Mouse (Mus musculus) frontal cortex, adult (tissue): ENCODE measurements around the gene Zfp846.
"Not testable (repeated sequence)": the region's sequence is repeated elsewhere in the genome, so short reads cannot be mapped to it uniquely, and the experiment has no call there.

Experiments
- ATAC-seq: cut with Nextera tagmentation; 2 replicates; pipeline ENCODE4 v1.9.2; 2017; ENCODE audit warnings: mild to moderate bottlenecking, moderate library complexity, mixed read lengths; ENCODE audit not compliant: low TSS enrichment

Gene Zfp846

GRCm38 (mm10) chr9:20581175-20581634, at the start of gene Zfp846:
Zfp846 (plus strand) TSS chr9:20581291.
- ATAC-seq = peak; percentile 99

DNA sequence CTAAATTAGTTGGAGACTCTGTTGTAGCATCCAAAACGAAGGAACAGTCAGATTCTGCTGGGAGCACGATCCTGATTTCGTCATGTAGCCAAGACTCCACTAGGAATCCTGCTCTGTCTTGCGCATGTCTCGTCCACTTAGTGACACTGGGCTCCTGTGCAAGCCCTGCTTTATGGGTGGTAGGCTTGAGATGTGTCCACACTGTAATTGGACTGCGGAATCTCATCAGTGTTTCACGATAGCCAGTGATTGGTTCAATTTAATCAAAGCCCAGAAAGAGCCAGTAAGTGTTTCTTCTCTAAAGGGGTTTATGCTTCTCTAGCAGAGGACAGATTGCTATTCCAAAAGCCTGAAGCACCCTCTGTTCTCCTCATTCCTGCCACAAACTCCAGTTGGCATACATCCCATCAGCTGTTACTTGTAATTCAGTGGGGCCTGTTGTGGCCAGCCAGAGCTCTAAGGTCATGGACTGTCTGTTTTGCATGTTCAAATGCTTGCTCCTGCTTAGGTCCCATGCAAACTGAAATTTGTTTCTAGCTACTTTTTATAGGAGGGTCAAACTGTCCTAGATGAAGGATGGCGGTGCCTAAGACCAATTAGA, 46.7 kb upstream of the Zfp846 start:
- no peak for ATAC-seq

- no peak for ATAC-seq
These were observed 44.5 kb upstream of the Zfp846 start for GRCm38 (mm10) chr9:20536598-20536997.

GRCm38 (mm10) chr9:20543496-20543895, 37.6 kb upstream of the Zfp846 start:
- ATAC-seq = no peak

DNA sequence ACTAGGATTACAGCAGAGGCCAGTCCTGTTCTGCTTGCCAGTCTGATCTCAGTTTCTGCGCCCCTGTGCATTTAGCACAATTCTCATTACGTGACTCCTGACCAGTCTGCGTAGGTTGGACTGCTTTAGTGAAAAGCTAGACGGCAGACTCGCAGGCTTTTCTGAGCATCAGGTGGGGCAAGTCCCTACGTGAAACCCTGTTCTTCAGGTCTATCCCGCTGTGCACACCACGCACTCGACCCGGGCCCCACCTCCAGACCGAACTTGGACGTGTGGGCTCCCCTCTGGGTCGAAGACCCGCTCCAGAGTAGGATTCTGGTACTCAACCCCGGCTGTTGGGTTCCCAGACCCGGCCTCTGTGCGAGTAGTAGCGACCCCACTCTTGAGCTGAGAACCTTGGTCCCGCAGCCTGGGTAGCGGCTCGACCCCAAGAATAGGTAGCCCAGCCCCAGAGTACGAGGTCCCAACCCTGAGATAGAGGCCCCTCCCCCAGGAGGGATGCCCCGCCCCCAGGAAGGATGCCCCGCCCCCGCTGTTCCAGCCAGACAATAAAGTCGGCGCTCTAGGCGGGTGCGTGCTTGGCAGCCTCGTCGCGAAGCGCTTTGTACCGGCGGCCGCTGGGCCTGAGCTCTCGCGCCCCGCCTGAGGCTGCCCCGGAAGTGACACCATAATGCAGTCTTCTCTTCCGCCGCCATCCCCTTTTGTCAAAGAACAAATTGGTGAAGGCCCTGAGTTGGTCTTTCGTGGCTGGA, 36.8 kb upstream of the Zfp846 start:
- ATAC-seq = peak; percentile 92

DNA sequence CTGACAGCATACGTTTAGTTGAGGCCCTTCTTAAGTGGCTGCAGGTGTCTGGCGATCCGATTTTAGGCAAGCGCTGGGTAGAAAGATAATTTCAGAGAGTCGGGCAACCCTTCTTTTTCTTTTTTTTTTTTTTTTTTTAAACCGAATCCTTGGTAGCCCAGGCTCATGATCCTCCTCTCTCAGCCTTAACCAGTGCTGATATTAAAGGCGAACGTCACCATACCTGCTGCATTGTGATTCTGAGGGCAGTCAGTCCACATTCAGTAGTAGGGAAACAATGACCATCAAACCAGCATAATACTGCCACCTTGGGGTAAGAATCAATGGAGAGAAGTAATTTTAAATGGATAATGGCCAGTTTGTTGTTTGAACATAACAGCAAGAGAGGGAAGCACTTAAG, 35.9 kb upstream of the Zfp846 start:
- ATAC-seq = 0 out of 2 replicates have a peak, but pooled peaks have one; percentile 35

DNA sequence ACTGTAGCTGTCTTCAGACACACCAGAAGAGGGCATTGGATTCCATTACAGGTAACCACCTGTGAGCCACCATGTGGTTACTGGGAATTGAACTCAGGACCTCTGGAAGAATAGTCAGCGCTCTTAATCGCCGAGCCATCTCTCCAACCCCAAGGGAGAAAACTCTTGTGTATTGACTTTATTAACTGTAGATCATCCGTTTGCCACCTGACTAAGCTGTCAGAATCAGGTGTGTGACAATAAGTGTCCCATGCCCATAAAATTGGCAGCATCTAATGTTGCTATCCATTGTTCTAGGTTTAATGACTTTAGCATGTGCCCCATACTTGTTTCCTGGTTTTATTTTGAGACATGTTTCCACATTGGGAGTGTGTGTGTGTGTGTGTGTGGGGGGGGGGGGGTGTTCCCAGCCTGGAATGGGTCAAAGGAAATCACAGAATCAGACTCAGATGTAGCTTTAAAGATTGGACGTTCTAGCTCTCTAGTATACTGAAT, 29.3 kb upstream of the Zfp846 start:
- ATAC-seq = no peak

- no peak for ATAC-seq
These were observed 28.4 kb upstream of the Zfp846 start for GRCm38 (mm10) chr9:20552698-20553097.

DNA sequence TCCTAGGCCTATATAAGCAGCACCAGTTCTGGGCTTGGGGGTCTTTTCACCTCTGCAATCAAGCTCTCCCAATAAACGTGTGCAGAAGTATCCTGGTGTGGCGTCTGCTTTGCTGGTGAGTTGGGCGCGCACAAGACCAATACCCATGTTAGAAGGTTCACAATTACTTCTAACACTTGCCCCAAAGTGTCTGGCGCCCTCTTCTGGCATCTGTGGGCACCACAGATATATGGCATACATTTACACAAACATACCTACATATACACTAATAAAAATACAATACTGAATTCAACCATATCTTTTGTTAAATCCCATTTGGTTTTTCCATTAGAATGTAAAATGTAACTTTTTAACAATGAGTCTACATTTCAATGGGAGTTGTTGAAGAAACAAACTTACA, 18.9 kb upstream of the Zfp846 start:
- ATAC-seq = no peak

- ATAC-seq = not testable (repeated sequence)
These were observed 15.6 kb upstream of the Zfp846 start for GRCm38 (mm10) chr9:20565326-20566030.

GRCm38 (mm10) chr9:20571060-20571459, 10.0 kb upstream of the Zfp846 start:
- ATAC-seq = no peak

- no peak for ATAC-seq
These were observed 4.5 kb upstream of the Zfp846 start for GRCm38 (mm10) chr9:20576591-20576990.

DNA sequence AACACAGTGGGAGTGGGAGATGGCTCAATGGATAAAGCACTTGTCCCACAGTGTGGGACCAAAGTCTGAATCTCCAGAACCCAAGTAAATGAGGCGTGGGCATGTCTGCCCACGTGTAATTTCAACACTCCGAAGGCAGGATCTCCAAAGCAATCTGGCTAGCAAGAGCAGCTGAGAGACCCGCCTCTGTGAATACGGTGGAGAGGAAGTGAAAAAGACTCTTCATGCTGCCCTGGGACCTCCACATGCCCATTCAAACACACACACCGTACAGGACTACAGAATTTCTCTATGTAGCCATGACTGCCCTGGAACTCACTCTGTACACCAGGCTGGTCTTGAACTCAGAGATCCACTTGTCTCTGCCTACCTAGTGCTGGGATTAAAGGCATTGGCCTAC, 20.2 kb downstream of the Zfp846 start:
- ATAC-seq = no peak

DNA sequence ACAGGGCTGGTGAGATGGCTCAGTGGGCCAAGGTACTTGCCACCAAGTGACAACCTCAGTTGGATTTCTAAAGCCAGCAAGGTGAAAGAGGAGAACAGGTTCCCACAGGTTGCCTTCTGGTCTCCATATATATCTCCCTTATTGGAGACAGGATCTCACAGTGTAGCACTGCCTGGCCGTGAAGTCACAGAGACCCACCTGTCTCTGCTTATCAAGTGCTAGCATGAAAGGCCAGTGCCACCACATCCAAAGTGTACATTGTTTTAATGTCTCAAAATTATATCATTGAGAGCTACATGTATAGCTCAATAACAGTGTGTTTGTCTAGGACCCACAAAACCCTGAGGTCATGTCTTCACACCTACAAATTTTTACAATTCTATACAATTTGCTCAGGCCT, 25.2 kb downstream of the Zfp846 start:
- no peak for ATAC-seq

- peak; percentile 96 for ATAC-seq
These were observed 26.2 kb downstream of the Zfp846 start for GRCm38 (mm10) chr9:20607100-20607974.

DNA sequence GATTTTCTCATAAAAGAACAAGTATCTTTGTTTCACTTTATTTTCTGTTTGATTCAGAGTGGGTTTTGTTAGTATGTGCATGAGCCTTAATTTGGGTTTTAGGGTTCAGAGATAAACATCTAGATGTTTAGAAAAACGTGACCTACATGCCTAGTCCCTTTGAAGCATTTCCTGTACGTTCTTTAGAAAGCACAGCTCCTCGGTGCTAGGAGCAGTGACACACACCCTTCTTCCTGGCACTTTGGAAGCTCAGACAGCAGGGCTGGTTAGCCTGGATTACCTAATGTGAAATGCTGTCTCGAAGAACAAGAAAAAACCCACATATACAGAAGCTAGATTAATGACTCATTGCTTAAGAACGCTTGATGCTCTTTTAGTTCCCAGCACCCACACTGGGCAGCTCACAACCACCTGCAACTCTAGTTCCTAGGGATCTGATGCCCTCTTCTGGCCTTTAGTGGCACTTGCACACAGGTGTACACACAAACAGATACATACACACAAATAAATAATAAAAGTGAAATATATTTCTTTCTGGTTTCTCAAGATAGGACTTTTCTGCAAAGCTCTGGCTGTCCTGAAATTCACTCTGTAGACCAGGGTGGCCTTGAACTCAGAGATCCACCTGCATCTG, 28.9 kb downstream of the Zfp846 start:
- ATAC-seq = no peak

- ATAC-seq = no peak
These were observed 30.9 kb downstream of the Zfp846 start for GRCm38 (mm10) chr9:20611976-20612375.

DNA sequence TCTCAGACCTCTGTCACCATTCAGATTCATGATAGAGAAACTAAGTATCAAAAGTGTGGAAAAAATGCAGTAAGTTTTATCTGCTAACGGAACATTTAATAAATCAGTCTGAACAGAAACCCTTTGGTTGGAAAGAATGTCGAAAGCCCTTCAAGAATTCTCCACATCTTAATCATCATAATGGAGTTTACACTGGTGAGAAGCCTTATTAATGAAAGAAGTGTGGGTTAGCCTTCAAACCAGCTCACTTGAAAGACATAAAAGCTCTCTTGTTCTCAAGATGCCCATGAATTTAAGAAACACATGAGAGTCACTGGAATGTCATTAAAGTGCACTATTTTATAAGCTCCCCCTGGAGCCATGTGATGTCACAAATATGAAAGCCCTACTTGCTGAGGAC, 35.6 kb downstream of the Zfp846 start:
- no peak for ATAC-seq

DNA sequence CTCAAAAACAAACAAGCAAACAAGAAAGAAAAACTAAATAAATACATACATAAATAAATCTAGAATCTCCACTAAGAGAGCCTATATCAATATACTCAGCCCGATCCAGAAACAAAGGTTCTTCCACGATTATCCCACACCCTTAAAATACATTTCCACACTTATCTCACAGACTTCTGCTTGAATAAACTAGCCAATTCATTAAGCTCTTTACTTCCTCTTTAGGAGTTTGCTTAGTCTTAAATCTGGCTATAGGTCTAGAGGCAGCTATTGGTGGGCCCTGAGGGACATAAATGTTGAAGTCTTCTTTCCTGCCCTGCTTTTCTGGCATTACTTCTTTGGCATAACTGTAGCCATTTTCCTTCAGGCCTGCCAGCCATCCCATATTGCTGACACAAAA, 50.2 kb downstream of the Zfp846 start:
- no peak for ATAC-seq

DNA sequence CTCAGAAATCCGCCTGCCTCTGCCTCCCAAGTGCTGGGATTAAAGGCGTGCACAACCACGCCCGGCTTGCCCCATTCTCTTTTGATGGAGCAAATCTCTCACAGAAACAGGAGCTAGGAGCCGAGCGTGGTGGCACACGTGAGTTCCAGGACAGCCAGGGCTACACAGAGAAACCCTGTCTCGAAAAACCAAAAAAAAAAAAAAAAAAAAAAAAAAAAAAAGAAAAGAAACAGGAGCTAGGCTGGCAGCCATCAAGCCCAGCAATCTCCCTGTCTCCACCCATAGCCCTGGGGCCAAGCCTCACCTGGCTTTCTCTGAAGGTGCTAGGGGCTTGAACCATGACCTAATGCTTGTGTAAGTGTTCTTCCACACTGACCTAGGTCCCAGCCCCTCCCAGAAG, 54.6 kb downstream of the Zfp846 start:
- not testable (repeated sequence) for ATAC-seq

GRCm38 (mm10) chr9:20636256-20636655, 55.2 kb downstream of the Zfp846 start:
- no peak for ATAC-seq
